ENCODE assay signal across 26 mouse cellular contexts in the genomic region with DNA sequence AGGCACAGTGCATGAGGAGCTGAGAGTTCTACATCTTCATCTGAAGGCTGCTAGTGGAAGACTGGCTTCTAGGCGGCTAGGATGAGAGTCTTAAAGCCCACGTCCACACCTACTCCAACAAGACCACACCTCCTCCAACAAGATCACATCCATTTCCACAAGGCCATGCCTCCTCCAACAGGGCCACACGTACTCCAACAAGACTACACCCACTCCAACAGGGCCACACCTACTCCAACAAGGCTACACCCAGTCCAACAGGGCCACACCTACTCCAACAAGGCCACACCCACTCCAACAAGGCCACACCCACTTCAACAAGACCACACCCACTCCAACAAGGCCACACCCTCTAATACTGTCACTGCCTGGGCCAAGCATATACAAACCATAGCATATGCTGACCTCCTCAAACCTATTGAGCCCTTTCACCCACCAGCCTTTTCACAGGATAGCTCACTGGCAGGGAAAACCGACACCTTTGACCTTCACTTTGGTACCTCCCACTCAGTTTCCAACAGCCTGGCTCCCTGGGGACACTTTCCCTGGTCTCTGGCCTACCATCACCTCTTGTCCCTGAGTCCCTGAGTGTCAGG. TPM values are rescaled to one million over a fixed set of nuclear protein-coding genes. Genes with fewer than 3 reads are reported as not detected.
A peak's percentile ranks its signal among the peaks of the same experiment; 100 is the strongest.
DNase-seq lines count a peak whose midpoint lies in the region; ATAC-seq and TF ChIP-seq lines count a peak whose summit lies in the region.
"Had no signal": no experiment of that assay in that cellular context is flagged by ENCODE, and none has a peak within 500 bp of the region (broad histone marks: within the 10 kb centered on the region; RNA-seq: fewer than 3 reads in every experiment).

No protein-coding gene starts in this region.

- no peak overlapping the region for H3K27ac ChIP-seq in heart, embryonic 12.5 days (ENCODE audit: poor library complexity, severe bottlenecking)
- H3K27ac ChIP-seq in heart, adult 2 months, result no peak overlapping the region
- H3K27ac ChIP-seq in stomach, embryonic 15.5 days, result no peak overlapping the region
- H3K27ac ChIP-seq in stomach, postnatal 0 days (replicated peaks), result no peak overlapping the region
- H3K27ac ChIP-seq in limb, embryonic 10.5 days, result no peak overlapping the region
- H3K27ac ChIP-seq: embryonic facial prominence, embryonic 12.5 days; forebrain, embryonic 15.5 days; hindbrain, embryonic 12.5 days had no signal

- H3K27me3 ChIP-seq in heart, embryonic 12.5 days (replicated peaks), result peaks cover 59% of the 10 kb centered on the region
- no peaks in the 10 kb centered on the region; the same call in 1 of the 2 replicates for H3K27me3 ChIP-seq in heart, adult 2 months (ENCODE audit: control insufficient read depth, insufficient read depth, low read length)
- no peaks in the 10 kb centered on the region for H3K27me3 ChIP-seq in stomach, embryonic 15.5 days (replicated peaks)
- no peaks in the 10 kb centered on the region for H3K27me3 ChIP-seq in stomach, postnatal 0 days (ENCODE audit: control insufficient read depth, insufficient read depth, low read length)
- 0 out of 2 replicates have a peak, but pooled peaks cover 11% of the 10 kb centered on the region for H3K27me3 ChIP-seq in limb, embryonic 10.5 days (ENCODE audit: low read depth, poor library complexity, severe bottlenecking)
- H3K27me3 ChIP-seq: CH12.LX; embryonic facial prominence, embryonic 12.5 days; forebrain, embryonic 15.5 days had no signal

- no peak overlapping the region for H3K9ac ChIP-seq in heart, embryonic 12.5 days
- H3K9ac ChIP-seq in heart, adult 2 months (ENCODE audit: low read depth, low read length), result no peak overlapping the region
- no peak overlapping the region for H3K9ac ChIP-seq in stomach, embryonic 15.5 days
- H3K9ac ChIP-seq in stomach, postnatal 0 days (ENCODE audit: low read length), result no peak overlapping the region
- H3K9ac ChIP-seq: embryonic facial prominence, embryonic 12.5 days; forebrain, embryonic 15.5 days; hindbrain, embryonic 12.5 days had no signal

- no peaks in the 10 kb centered on the region for H3K79me2 ChIP-seq in heart, adult 2 months (replicated peaks; ENCODE audit: control insufficient read depth, insufficient read depth, low read length)

- WGBS in heart, embryonic 12.5 days, result 64% methylated on average over 4 of the region's 4 CpGs
- WGBS in heart, adult 2 months, result 74% methylated on average over 4 of the region's 4 CpGs
- WGBS in stomach, embryonic 15.5 days, result 80% methylated on average over 4 of the region's 4 CpGs
- 63% methylated on average over 4 of the region's 4 CpGs for WGBS in stomach, postnatal 0 days
- 74% methylated on average over 4 of the region's 4 CpGs for WGBS in limb, embryonic 10.5 days

- no peak for TF ChIP-seq CTCF in heart, adult 2 months (IDR thresholded peaks at IDR 0.05)
- TF ChIP-seq CTCF in stomach, postnatal 0 days (IDR thresholded peaks at IDR 0.05; ENCODE audit: low read depth), result no peak

- no peak for TF ChIP-seq EP300 in heart, adult 2 months (IDR thresholded peaks at IDR 0.05; ENCODE audit: insufficient read depth, low read depth, low read length)
- no peak for TF ChIP-seq EP300 in stomach, postnatal 0 days (optimal IDR thresholded peaks at IDR 0.05)

- H3K4me1 ChIP-seq in heart, embryonic 12.5 days (replicated peaks), result no peaks in the 10 kb centered on the region
- no peaks in the 10 kb centered on the region for H3K4me1 ChIP-seq in heart, adult 2 months (ENCODE audit: control insufficient read depth, insufficient read depth, low read length)
- H3K4me1 ChIP-seq in stomach, embryonic 15.5 days, result no peaks in the 10 kb centered on the region
- H3K4me1 ChIP-seq in stomach, postnatal 0 days (replicated peaks; ENCODE audit: control insufficient read depth, insufficient read depth), result no peaks in the 10 kb centered on the region
- 0 out of 2 replicates have a peak, but pooled peaks cover 2% of the 10 kb centered on the region for H3K4me1 ChIP-seq in limb, embryonic 10.5 days
- H3K4me1 ChIP-seq: embryonic facial prominence, embryonic 12.5 days; forebrain, embryonic 15.5 days had no signal

- no peak overlapping the region for H3K4me2 ChIP-seq in heart, embryonic 12.5 days
- no peak overlapping the region for H3K4me2 ChIP-seq in stomach, embryonic 15.5 days
- H3K4me2 ChIP-seq in stomach, postnatal 0 days (replicated peaks; ENCODE audit: low read depth), result no peak overlapping the region
- H3K4me2 ChIP-seq: embryonic facial prominence, embryonic 12.5 days; forebrain, embryonic 15.5 days; hindbrain, embryonic 12.5 days had no signal

- H3K4me3 ChIP-seq in heart, embryonic 12.5 days, result no peak overlapping the region
- no peak overlapping the region for H3K4me3 ChIP-seq in heart, adult 2 months
- H3K4me3 ChIP-seq in stomach, embryonic 15.5 days (replicated peaks), result no peak overlapping the region
- H3K4me3 ChIP-seq in stomach, postnatal 0 days (ENCODE audit: low read depth, low read length), result no peak overlapping the region
- no peak overlapping the region for H3K4me3 ChIP-seq in limb, embryonic 10.5 days
- H3K4me3 ChIP-seq: embryonic facial prominence, embryonic 12.5 days; forebrain, embryonic 15.5 days; hindbrain, embryonic 12.5 days had no signal

- intact Hi-C loops in heart, adult 2 months (cut with DNase I), result loop anchor here (10.0 kb wide), 1 partner anchor 186 kb away; no protein-coding TSS in a partner anchor

- H3K36me3 ChIP-seq in heart, embryonic 12.5 days, result no peaks in the 10 kb centered on the region
- no peaks in the 10 kb centered on the region for H3K36me3 ChIP-seq in heart, adult 2 months (ENCODE audit: control insufficient read depth, insufficient read depth, low read length)
- H3K36me3 ChIP-seq in stomach, embryonic 15.5 days, result no peaks in the 10 kb centered on the region
- no peaks in the 10 kb centered on the region for H3K36me3 ChIP-seq in stomach, postnatal 0 days (ENCODE audit: control insufficient read depth, insufficient read depth, low read length)
- H3K36me3 ChIP-seq in limb, embryonic 10.5 days, result no peaks in the 10 kb centered on the region
- H3K36me3 ChIP-seq: embryonic facial prominence, embryonic 12.5 days had no signal

- peak; percentile 53; the same call in 1 of the 2 replicates for ATAC-seq in heart, embryonic 12.5 days (ENCODE audit: insufficient number of reproducible peaks, low FRiP score)
- ATAC-seq in stomach, embryonic 15.5 days (ENCODE audit: insufficient read depth, low FRiP score, low read depth), result peak; percentile 42; the same call in 1 of the 2 replicates
- ATAC-seq in stomach, postnatal 0 days (ENCODE audit: low FRiP score, low TSS enrichment), result no peak
- no peak for ATAC-seq in inflammation-experienced regulatory T-cells, adult 6 months
- ATAC-seq: activated CD4-positive, CD25-positive, alpha-beta regulatory T cell, adult 4 months; forebrain, embryonic 15.5 days; hindbrain, embryonic 16.5 days had no signal

- DNase-seq in heart, adult 2 months, result no peak
- no peak for DNase-seq in stomach, postnatal 0 days (ENCODE audit: low spot score)
- DNase-seq in induced T-regulatory cell, adult 2 months (ENCODE audit: low read depth), result peak; percentile 23
- DNase-seq in limb, embryonic 10.5 days (ENCODE audit: low spot score), result no peak
- DNase-seq: adrenal gland, postnatal 14 days; cerebellum, adult 11-12 months; cerebellum, adult 9-10 months; cerebellum, postnatal 25 days; gastrocnemius, postnatal 10 days; heart, postnatal 10 days; heart, postnatal 4 days had no signal

- TF ChIP-seq POLR2A in heart, adult 2 months (IDR thresholded peaks at IDR 0.05; ENCODE audit: insufficient read depth, low read depth, low read length), result no peak

- no peaks in the 10 kb centered on the region; the same call in 1 of the 2 replicates for H3K9me3 ChIP-seq in heart, embryonic 12.5 days (replicated peaks)
- H3K9me3 ChIP-seq in stomach, embryonic 15.5 days, result no peaks in the 10 kb centered on the region
- H3K9me3 ChIP-seq in stomach, postnatal 0 days (ENCODE audit: control insufficient read depth, low read length), result no peaks in the 10 kb centered on the region
- no peaks in the 10 kb centered on the region for H3K9me3 ChIP-seq in limb, embryonic 10.5 days (replicated peaks)
- H3K9me3 ChIP-seq: embryonic facial prominence, embryonic 12.5 days; hindbrain, embryonic 12.5 days had no signal

RNA-seq across cellular contexts. Expression of a gene that starts 19.9 kb away (rescaled TPM):
- not detected in 2 replicates for polyA plus RNA-seq in heart, embryonic 12.5 days (2016; fragmentation: Nextera tagmentation; extraction: Ambion mirVana)
- not detected for total RNA-seq in heart, adult 2 months (2021)
- not detected in 2 replicates for polyA plus RNA-seq in heart, adult 2 months (2012; rRNA removed)
- 0.08 and 0.14 TPM in 2 replicates for polyA plus RNA-seq in stomach, embryonic 15.5 days (2015; fragmentation: Nextera tagmentation; extraction: Ambion mirVana)
- 0.05 TPM in 1 of 2 replicates, not detected in the other for polyA plus RNA-seq in stomach, postnatal 0 days (2015; fragmentation: Nextera tagmentation; extraction: Ambion mirVana)
- polyA plus RNA-seq in limb, embryonic 10.5 days (2016; fragmentation: Nextera tagmentation; extraction: Ambion mirVana), result not detected in 2 replicates
- polyA plus RNA-seq in inflammation-experienced regulatory T-cells, adult 6 months (2017; shearing (Covaris generic)), result not detected
- total RNA-seq: adrenal gland, adult 18-20 months; adrenal gland, postnatal 14 days; CH12.LX; gastrocnemius, postnatal 10 days; gastrocnemius, postnatal 4 days; heart, adult 8-10 months; heart, postnatal 10 days; heart, postnatal 4 days had no signal
- polyA plus RNA-seq: activated CD4-positive, CD25-positive, alpha-beta regulatory T cell, adult 4 months; cortical plate, adult 2 months; embryonic facial prominence, embryonic 12.5 days; forebrain, embryonic 11.5 days; heart, embryonic 14.5 days had no signal

Comparison
In these comparisons a context has a peak if more than half of its experiments do, and no peak if none do; other contexts are left out.
1. ATAC-seq: peak in heart, embryonic 12.5 days (single experiment) and stomach, embryonic 15.5 days (single experiment); none in stomach, postnatal 0 days (single experiment) and inflammation-experienced regulatory T-cells, adult 6 months (single experiment).